Mouse (Mus musculus): Measurements from ENCODE around the gene Ltf. TPM values are rescaled to one million over a fixed set of nuclear protein-coding genes. Genes with fewer than 3 reads are reported as not detected.

The Ltf gene
- polyA plus RNA-seq, 1 experiment from 2014 or later, result 0.41 TPM

- Histone ChIP-seq H3K27ac (ENCODE audit: low read depth, low read length) (no peak overlapping the region), H3K4me2 (replicated peaks; ENCODE audit: low read depth, low read length) (no peak overlapping the region), H3K9ac (ENCODE audit: low read depth, low read length) (no peak overlapping the region), H3K4me1 (ENCODE audit: control insufficient read depth, insufficient read depth, low read length) (no peaks in the 10 kb centered on the region), H3K4me3 (ENCODE audit: low read length) (no peak overlapping the region), H3K9me3 (ENCODE audit: control insufficient read depth, low read length) (no peaks in the 10 kb centered on the region), H3K36me3 (ENCODE audit: control insufficient read depth, insufficient read depth, low read length) (no peaks in the 10 kb centered on the region), H3K27me3 (ENCODE audit: control insufficient read depth, insufficient read depth, low read length) (no peaks in the 10 kb centered on the region)
- ATAC-seq (ENCODE audit: low FRiP score, low TSS enrichment), result no peak
- WGBS, result 77% methylated on average over 6 of the region's 6 CpGs
Measured at GRCm38 (mm10) chr9:111086137-111086536, 67.1 kb downstream of the Ltf start.

GRCm38 (mm10) chr9:111086995-111087606 lies 68.0 kb downstream of the Ltf start:
- Histone ChIP-seq H3K9ac (ENCODE audit: low read depth, low read length) (no peak overlapping the region), H3K27me3 (ENCODE audit: control insufficient read depth, insufficient read depth, low read length) (no peaks in the 10 kb centered on the region), H3K36me3 (ENCODE audit: control insufficient read depth, insufficient read depth, low read length) (no peaks in the 10 kb centered on the region), H3K27ac (ENCODE audit: low read depth, low read length) (no peak overlapping the region), H3K4me1 (ENCODE audit: control insufficient read depth, insufficient read depth, low read length) (no peaks in the 10 kb centered on the region), H3K9me3 (ENCODE audit: control insufficient read depth, low read length) (no peaks in the 10 kb centered on the region), H3K4me2 (replicated peaks; ENCODE audit: low read depth, low read length) (no peak overlapping the region), H3K4me3 (ENCODE audit: low read length) (no peak overlapping the region)
- WGBS, result 37% methylated on average over 3 of the region's 3 CpGs
- no peak for ATAC-seq (ENCODE audit: low FRiP score, low TSS enrichment)

GRCm38 (mm10) chr9:111087960-111088359 lies 68.9 kb downstream of the Ltf start:
- H3K4me2 ChIP-seq (replicated peaks; ENCODE audit: low read depth, low read length), result no peak overlapping the region
- WGBS, result 20% methylated on average over 5 of the region's 5 CpGs
- no peak overlapping the region for H3K27ac ChIP-seq (ENCODE audit: low read depth, low read length)
- no peaks in the 10 kb centered on the region for H3K9me3 ChIP-seq (ENCODE audit: control insufficient read depth, low read length)
- no peak for ATAC-seq (ENCODE audit: low FRiP score, low TSS enrichment)
- H3K4me1 ChIP-seq (ENCODE audit: control insufficient read depth, insufficient read depth, low read length), result no peaks in the 10 kb centered on the region
- H3K27me3 ChIP-seq (ENCODE audit: control insufficient read depth, insufficient read depth, low read length), result no peaks in the 10 kb centered on the region
- no peak overlapping the region for H3K9ac ChIP-seq (ENCODE audit: low read depth, low read length)
- no peaks in the 10 kb centered on the region for H3K36me3 ChIP-seq (ENCODE audit: control insufficient read depth, insufficient read depth, low read length)
- H3K4me3 ChIP-seq (ENCODE audit: low read length), result no peak overlapping the region

- H3K9ac ChIP-seq (ENCODE audit: low read depth, low read length), result no peak overlapping the region
- no peak overlapping the region for H3K4me2 ChIP-seq (replicated peaks; ENCODE audit: low read depth, low read length)
- no peak overlapping the region for H3K4me3 ChIP-seq (ENCODE audit: low read length)
- no peaks in the 10 kb centered on the region for H3K4me1 ChIP-seq (ENCODE audit: control insufficient read depth, insufficient read depth, low read length)
- no peaks in the 10 kb centered on the region for H3K27me3 ChIP-seq (ENCODE audit: control insufficient read depth, insufficient read depth, low read length)
- ATAC-seq (ENCODE audit: low FRiP score, low TSS enrichment), result no peak
- H3K27ac ChIP-seq (ENCODE audit: low read depth, low read length), result no peak overlapping the region
- H3K36me3 ChIP-seq (ENCODE audit: control insufficient read depth, insufficient read depth, low read length), result no peaks in the 10 kb centered on the region
- 36% methylated on average over 7 of the region's 7 CpGs for WGBS
- H3K9me3 ChIP-seq (ENCODE audit: control insufficient read depth, low read length), result no peaks in the 10 kb centered on the region
Measured at GRCm38 (mm10) chr9:111088886-111089285, 69.8 kb downstream of the Ltf start.

Other genes starting within 250 kb of the Ltf start
- gene Prss42, start 221.1 kb upstream of the Ltf start, polyA plus RNA-seq (2014; fragmentation: Nextera tagmentation; extraction: Ambion mirVana), result not detected in 2 replicates
- gene Prss44, start 205.3 kb upstream of the Ltf start, polyA plus RNA-seq (2014; fragmentation: Nextera tagmentation; extraction: Ambion mirVana), result not detected in 2 replicates
- not detected in 2 replicates for gene Prss43, start 192.6 kb upstream of the Ltf start, polyA plus RNA-seq (2014; fragmentation: Nextera tagmentation; extraction: Ambion mirVana)
- not detected in 2 replicates for gene Prss45, start 184.7 kb upstream of the Ltf start, polyA plus RNA-seq (2014; fragmentation: Nextera tagmentation; extraction: Ambion mirVana)
- not detected in 2 replicates for gene Prss46, start 174.8 kb upstream of the Ltf start, polyA plus RNA-seq (2014; fragmentation: Nextera tagmentation; extraction: Ambion mirVana)
- 0.24 and 1.1 TPM in 2 replicates for gene Prss50, start 161.3 kb upstream of the Ltf start, polyA plus RNA-seq (2014; fragmentation: Nextera tagmentation; extraction: Ambion mirVana)
- 2.4 and 4.1 TPM in 2 replicates for gene Als2cl, start 139.4 kb upstream of the Ltf start, polyA plus RNA-seq (2014; fragmentation: Nextera tagmentation; extraction: Ambion mirVana)
- gene Tmie, start 139.2 kb upstream of the Ltf start, polyA plus RNA-seq (2014; fragmentation: Nextera tagmentation; extraction: Ambion mirVana), result 0.38 and 0.49 TPM in 2 replicates
- gene Fam240a, start 102.4 kb upstream of the Ltf start, polyA plus RNA-seq (2014; fragmentation: Nextera tagmentation; extraction: Ambion mirVana), result not detected in 2 replicates
- not detected in 2 replicates for gene Tdgf1, start 73.1 kb upstream of the Ltf start, polyA plus RNA-seq (2014; fragmentation: Nextera tagmentation; extraction: Ambion mirVana)
- gene Lrrc2, start 67.7 kb upstream of the Ltf start, polyA plus RNA-seq (2014; fragmentation: Nextera tagmentation; extraction: Ambion mirVana), result 0.15 TPM in 1 of 2 replicates, not detected in the other
- gene Rtp3, start 28.7 kb upstream of the Ltf start, polyA plus RNA-seq (2014; fragmentation: Nextera tagmentation; extraction: Ambion mirVana), result 0.32 TPM in 1 of 2 replicates, not detected in the other
- gene Ccrl2, start 38.2 kb downstream of the Ltf start, polyA plus RNA-seq (2014; fragmentation: Nextera tagmentation; extraction: Ambion mirVana), result 0.61 and 0.83 TPM in 2 replicates
- gene Lrrfip2, start 98.3 kb downstream of the Ltf start, polyA plus RNA-seq (2014; fragmentation: Nextera tagmentation; extraction: Ambion mirVana), result 29.6 and 37.8 TPM in 2 replicates

Measured in kidney, embryonic 14.5 days (tissue).